Mouse (Mus musculus) 416B (cell line): ENCODE results near the gene Acot4.
"Not testable (repeated sequence)": the region's sequence is repeated elsewhere in the genome, so short reads cannot be mapped to it uniquely, and the experiment has no call there.

ENCODE experiments used
- DNase-seq: peaks from one replicate; pipeline ENCODE4 v3.0.0; 2011; ENCODE audit warnings: low read depth

Gene Acot4

GRCm38 (mm10) chr12:84030659-84031332, 7.4 kb upstream of the Acot4 start:
- DNase-seq = peak; percentile 89

DNA sequence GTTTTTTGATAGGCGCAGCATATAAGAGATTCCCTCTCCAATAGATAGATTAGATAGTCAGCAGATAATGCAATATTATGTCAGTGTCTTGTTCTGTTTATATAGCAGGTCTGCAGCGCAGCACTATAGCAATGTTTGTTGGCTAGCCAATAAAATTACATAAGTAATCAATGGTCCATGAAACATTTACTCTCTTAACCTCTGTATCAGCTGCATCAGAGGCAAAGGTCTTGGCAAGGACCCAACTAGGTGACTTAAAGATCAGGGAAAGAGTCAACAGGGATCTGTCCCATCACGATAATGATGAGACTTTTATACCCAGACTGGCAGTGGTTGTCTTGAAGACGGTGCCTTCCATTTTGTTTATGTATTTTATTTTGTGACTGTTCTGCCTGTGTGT, 5.3 kb upstream of the Acot4 start:
- DNase-seq = no peak

DNA sequence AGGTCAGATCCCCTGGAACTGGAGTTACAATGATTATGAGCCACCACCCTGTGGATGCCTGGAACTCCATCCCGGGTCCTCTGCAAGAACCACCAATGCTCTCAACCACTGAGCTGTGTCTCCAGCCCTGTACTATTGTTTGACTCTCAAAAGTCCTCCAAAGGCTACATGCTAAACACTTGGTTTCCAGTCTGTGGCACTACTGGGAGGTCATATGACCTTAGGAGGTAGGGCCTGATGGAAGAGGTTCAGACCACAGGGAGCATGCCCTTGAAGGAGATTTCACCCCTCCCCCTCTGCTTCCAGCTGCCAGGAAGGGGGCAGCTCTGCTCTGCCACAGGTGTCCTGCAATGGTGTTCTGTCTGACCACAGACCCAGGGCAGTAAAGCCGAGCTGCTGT, 4.9 kb upstream of the Acot4 start:
- DNase-seq = peak; percentile 59

- peak; percentile 84 for DNase-seq
Observed at GRCm38 (mm10) chr12:84034108-84034507, 4.1 kb upstream of the Acot4 start.

DNA sequence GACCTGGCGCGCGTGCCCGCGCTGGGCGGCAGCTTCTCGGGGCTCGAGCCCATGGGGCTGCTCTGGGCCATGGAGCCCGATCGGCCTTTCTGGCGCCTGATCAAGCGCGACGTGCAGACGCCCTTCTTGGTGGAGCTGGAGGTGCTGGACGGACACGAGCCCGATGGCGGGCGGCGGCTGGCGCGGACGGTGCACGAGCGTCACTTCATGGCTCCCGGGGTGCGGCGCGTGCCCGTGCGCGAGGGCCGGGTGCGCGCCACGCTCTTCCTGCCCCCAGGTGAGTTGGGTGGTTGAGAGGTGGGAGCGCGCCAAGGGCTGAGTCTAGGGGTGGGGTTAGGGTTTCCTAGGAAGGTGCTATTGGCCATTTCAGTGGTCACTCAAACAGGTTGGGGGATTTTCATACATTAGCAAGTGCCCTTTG, 522 bp downstream of the Acot4 start, which contains the start of gene Gm49366:
Gm49366 (plus strand) TSS at position 245 of the 421 bp plus-strand sequence.
- not testable (repeated sequence) for DNase-seq

DNA sequence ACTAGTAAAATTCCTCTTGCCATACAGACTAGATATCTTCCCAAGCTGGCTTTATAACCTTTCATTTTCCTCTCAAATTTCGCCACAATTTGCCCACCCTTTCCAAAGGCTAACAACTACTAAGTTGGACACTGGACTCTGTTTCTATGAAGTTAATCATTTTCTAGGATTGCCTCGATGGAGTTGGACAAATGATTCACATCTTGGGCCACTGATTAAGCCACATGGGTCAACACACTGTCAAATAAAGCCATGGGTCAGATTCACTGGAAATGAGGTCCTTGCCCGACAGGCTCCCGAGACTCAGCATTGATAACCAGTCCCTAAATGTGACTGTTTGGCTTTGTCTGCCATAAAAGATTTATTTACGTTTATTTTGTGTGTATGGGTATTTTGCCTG, 4.1 kb downstream of the Acot4 start:
- DNase-seq = no peak

DNA sequence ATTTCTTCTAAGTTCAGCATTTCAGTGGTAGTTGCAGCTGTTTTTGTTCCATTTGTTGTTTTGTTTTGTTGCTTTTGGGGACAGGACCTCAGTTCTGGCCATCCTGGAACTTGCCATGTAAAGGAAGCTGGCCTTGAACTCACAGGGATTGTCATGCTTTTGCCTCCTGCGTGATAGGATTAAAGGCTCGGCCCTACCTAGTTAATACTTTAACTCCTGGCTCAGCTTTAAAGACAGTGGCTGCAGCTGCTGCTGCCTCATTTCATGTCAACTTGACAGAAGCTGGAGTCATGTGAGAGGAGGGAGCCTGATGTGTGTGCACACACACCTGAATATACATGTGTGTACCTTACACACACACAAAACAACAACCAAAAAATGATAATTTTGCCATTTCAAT, 5.9 kb downstream of the Acot4 start:
- DNase-seq = no peak

DNA sequence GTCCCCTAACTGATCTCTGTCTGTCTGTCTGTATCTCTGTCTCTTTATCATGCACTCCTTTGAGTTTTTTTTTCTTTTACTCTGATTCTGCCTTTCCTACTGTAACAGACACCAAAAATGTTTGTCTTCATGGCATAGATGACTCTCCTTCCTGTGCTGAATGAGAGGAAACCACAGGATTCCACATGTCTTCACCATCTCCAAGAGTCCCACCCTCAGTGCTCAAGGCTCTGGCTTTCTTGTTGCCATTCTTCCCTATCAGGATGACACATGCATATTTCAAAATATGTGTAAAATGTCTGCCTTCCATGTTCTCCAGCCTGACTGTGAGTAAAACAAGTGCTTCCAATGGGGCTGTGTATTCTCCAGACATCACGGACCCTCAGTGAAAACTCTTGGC, 8.7 kb downstream of the Acot4 start:
- peak; percentile 56 for DNase-seq

GRCm38 (mm10) chr12:84050744-84051143, 12.6 kb downstream of the Acot4 start:
- not testable (repeated sequence) for DNase-seq

DNA sequence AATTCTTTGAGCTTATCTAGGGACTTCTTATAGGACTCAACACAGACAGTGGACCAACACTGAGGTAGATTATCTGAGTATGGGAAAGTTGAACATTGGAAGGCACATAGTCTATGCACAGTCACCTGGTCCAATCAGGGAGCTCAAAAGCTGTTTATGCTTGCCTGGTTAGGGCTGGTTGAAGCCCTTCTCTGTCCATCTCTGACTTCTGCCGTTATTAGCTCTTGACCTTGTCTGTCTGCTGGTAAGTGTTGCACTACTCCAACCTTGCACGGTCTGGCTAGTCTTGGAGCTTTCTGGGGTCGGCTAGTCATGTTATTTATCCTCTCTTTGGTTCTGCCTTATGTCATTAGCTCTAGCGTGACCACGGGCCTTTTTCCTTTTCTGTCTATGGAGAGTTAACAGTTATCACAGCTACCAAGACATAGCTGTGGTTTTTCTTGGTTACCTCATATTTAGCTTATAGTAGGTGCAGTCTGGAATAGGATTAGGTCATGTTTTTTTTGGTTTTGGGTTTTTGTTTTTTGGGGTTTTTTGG, 13.8 kb downstream of the Acot4 start, which contains the start of gene Acot3:
Acot3 (plus strand) TSS at position 208 of the 538 bp plus-strand sequence.
- peak; percentile 46 for DNase-seq

GRCm38 (mm10) chr12:84052609-84053008, 14.4 kb downstream of the Acot4 start:
- DNase-seq = no peak

- DNase-seq = no peak
Observed at GRCm38 (mm10) chr12:84053173-84053572, 15.0 kb downstream of the Acot4 start.

GRCm38 (mm10) chr12:84053679-84054391, 15.7 kb downstream of the Acot4 start:
- DNase-seq = peak; percentile 4

- peak; percentile 84 for DNase-seq
Observed at GRCm38 (mm10) chr12:84060946-84061345, 22.8 kb downstream of the Acot4 start.

GRCm38 (mm10) chr12:84062336-84062735, 24.2 kb downstream of the Acot4 start:
- no peak for DNase-seq

- DNase-seq = peak; percentile 49
Observed at GRCm38 (mm10) chr12:84063228-84063627, 25.0 kb downstream of the Acot4 start.

- no peak for DNase-seq
Observed at GRCm38 (mm10) chr12:84063833-84064232, 25.7 kb downstream of the Acot4 start.

DNA sequence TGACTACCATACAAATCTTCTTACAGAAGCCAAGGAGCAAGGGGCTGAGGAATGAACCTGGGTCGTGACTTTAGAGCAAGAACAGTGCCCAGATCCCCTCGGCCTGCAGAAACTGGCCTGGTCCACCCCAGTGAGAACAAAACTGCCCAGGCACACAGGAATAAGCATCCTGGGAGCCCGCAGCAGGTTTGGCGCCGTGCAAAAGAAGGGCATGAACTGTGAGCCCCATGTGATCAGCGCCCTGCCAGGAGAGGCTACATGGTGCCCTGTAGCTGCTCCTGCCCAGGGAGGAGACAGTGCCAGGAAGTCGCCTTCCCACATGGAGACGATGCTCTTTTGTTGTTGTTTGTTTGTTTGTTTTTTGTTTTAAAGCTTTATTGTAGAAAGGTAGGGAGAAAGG, 26.4 kb downstream of the Acot4 start:
- no peak for DNase-seq

GRCm38 (mm10) chr12:84067752-84068151, 29.6 kb downstream of the Acot4 start:
- no peak for DNase-seq

GRCm38 (mm10) chr12:84068296-84068695, 30.1 kb downstream of the Acot4 start:
- no peak for DNase-seq

DNA sequence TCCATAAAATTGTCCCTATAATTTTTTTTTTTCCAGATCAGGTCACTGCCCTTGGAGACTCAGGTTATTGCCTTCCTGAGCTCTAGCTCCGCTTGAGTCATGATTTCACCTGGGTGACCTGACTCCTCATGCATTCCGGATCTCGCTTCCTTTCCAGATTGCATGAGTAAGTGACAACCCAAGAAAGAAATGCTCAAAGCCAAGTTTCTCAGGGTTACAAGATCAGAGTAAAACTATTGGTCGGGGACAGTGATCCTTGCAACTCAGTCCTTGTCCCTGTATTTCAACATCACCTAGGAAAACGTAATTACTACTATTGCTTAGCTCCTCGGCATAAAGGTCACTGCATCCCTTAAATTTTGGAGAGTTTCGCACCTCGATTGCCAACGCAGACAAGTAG, 30.8 kb downstream of the Acot4 start, which contains the start of gene Acot5:
Acot5 (plus strand) TSS at position 340 of the 400 bp plus-strand sequence.
- DNase-seq = no peak

- DNase-seq = not testable (repeated sequence)
Observed at GRCm38 (mm10) chr12:84069582-84069981, 31.4 kb downstream of the Acot4 start.

DNA sequence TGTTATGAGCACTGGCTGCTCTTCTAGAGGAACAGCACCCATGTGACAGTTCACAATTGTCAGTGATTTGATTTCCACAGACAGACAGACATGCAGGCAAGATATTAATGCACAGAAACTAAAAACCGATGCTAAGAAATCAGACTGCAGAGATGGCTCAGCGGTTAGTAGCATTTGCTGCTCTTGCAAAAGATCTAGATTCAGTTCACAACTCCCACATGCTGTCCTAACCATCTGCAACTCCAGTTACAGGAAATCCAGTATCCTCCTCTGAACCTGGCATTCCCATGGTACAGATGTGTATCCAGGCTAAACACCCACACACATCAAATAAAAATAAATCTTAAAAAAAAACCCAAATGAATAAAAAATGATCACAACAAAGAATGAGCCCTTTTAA, 33.5 kb downstream of the Acot4 start:
- no peak for DNase-seq
